Comparison of ENCODE assay signal across 8 mouse cellular contexts in genomic region chr9:102545406-102546255, GRCm38 (mm10). TPM values are rescaled to one million over a fixed set of nuclear protein-coding genes. Genes with fewer than 3 reads are reported as not detected.
DNase-seq lines count a peak whose midpoint lies in the region; ATAC-seq lines count a peak whose summit lies in the region.

No protein-coding gene starts in this region.

- 9% methylated on average over 22 of the region's 22 CpGs for WGBS in kidney, embryonic 15.5 days
- WGBS in hindbrain, embryonic 15.5 days, result 9% methylated on average over 22 of the region's 22 CpGs

- no peak for ATAC-seq in kidney, embryonic 15.5 days (replicated peaks; ENCODE audit: low FRiP score)
- peak; percentile 27; the same call in 1 of the 2 replicates for ATAC-seq in hindbrain, embryonic 15.5 days (ENCODE audit: low FRiP score, low read depth)
- ATAC-seq in erythroid progenitor cell, adult 5-6 weeks (replicated peaks; ENCODE audit: low FRiP score, poor library complexity, severe bottlenecking), result no peak
- no peak for ATAC-seq in granulocyte monocyte progenitor cell, adult 5-6 weeks (replicated peaks; ENCODE audit: poor library complexity, severe bottlenecking)

- peaks cover 18% of the 10 kb centered on the region for H3K4me1 ChIP-seq in kidney, embryonic 15.5 days
- peaks cover 46% of the 10 kb centered on the region for H3K4me1 ChIP-seq in hindbrain, embryonic 15.5 days (replicated peaks)

- no peak overlapping the region for H3K9ac ChIP-seq in kidney, embryonic 15.5 days
- 0 out of 2 replicates have a peak overlapping the region, but pooled peaks have one; percentile 7 for H3K9ac ChIP-seq in hindbrain, embryonic 15.5 days

- no peak overlapping the region for H3K27ac ChIP-seq in kidney, embryonic 15.5 days
- H3K27ac ChIP-seq in hindbrain, embryonic 15.5 days (replicated peaks), result peak overlapping the region; percentile 96

- H3K27me3 ChIP-seq in kidney, embryonic 15.5 days, result peaks cover 43% of the 10 kb centered on the region
- H3K27me3 ChIP-seq in hindbrain, embryonic 15.5 days, result peaks cover 4% of the 10 kb centered on the region; the same call in 1 of the 2 replicates

- peak overlapping the region; percentile 74 for H3K4me2 ChIP-seq in kidney, embryonic 15.5 days
- peak overlapping the region; percentile 78 for H3K4me2 ChIP-seq in hindbrain, embryonic 15.5 days

- H3K4me3 ChIP-seq in kidney, embryonic 15.5 days (replicated peaks), result 0 out of 2 replicates have a peak overlapping the region, but pooled peaks have one; percentile 2
- H3K4me3 ChIP-seq in hindbrain, embryonic 15.5 days, result peak overlapping the region; percentile 36

- no peak for DNase-seq in kidney, postnatal 14 days
- DNase-seq in embryo, embryonic 9.5 days (ENCODE audit: extremely low spot score), result peak; percentile 27
- peak; percentile 11 to 46 for DNase-seq in natural killer cell, adult 2 months (ENCODE audit: low spot score in 2 of 2)
- no peak for DNase-seq in gastrocnemius, adult 18-20 months (ENCODE audit: low spot score)

- no peaks in the 10 kb centered on the region for H3K36me3 ChIP-seq in kidney, embryonic 15.5 days
- no peaks in the 10 kb centered on the region for H3K36me3 ChIP-seq in hindbrain, embryonic 15.5 days

- H3K9me3 ChIP-seq in kidney, embryonic 15.5 days (replicated peaks), result no peaks in the 10 kb centered on the region
- H3K9me3 ChIP-seq in hindbrain, embryonic 15.5 days, result no peaks in the 10 kb centered on the region

RNA-seq across cellular contexts. Expression of gene Ky, which starts 40.1 kb away (rescaled TPM):
- polyA plus RNA-seq in kidney, embryonic 15.5 days (2015; fragmentation: Nextera tagmentation; extraction: Ambion mirVana), result 0.27 and 0.41 TPM in 2 replicates
- polyA plus RNA-seq in hindbrain, embryonic 15.5 days (2015; fragmentation: Nextera tagmentation; extraction: Ambion mirVana), result 1.2 and 1.5 TPM in 2 replicates
- 10 to 100 TPM; 71.6 to 73.7 TPM for total RNA-seq in gastrocnemius, adult 18-20 months (2021)
- total RNA-seq in erythroid progenitor cell, adult 5-6 weeks (2015; ENCODE audit: low replicate concordance), result not detected in 2 replicates
- not detected in 2 replicates for total RNA-seq in erythroid progenitor cell, adult 5-6 weeks (2017; ENCODE audit: low replicate concordance)
- not detected in 2 replicates for total RNA-seq in granulocyte monocyte progenitor cell, adult 5-6 weeks (2014; fragmentation: Nextera tagmentation)
- not detected in 2 replicates for total RNA-seq in granulocyte monocyte progenitor cell, adult 5-6 weeks (2017)

Comparison
In these comparisons a context has a peak if more than half of its experiments do, and no peak if none do; other contexts are left out.
1. DNase-seq: peak in embryo, embryonic 9.5 days (single experiment) and natural killer cell, adult 2 months (2 of 2); none in kidney, postnatal 14 days (single experiment) and gastrocnemius, adult 18-20 months (single experiment).
2. RNA of gene Ky, which starts 40.1 kb away (total RNA-seq): 71.6 to 73.7 TPM in gastrocnemius, adult 18-20 months; not detected in erythroid progenitor cell, adult 5-6 weeks and not detected in granulocyte monocyte progenitor cell, adult 5-6 weeks; every median in the first group is over 10 times any median in the second.